Mouse (Mus musculus) lung, postnatal 0 days (tissue): ENCODE measurements at regions not wholly inside any gene's neighbourhood (a gene's known extent, or its start where the extent isn't known, plus 50 kb on each side); places are given as distances from the start of the nearest gene placed in this dataset.

ENCODE experiments used
- CTCF ChIP-seq: IDR thresholded peaks from 2 replicates; pipeline ENCODE4 v1.5.1; 2016; ENCODE audit warnings: antibody characterized with exemption, mild to moderate bottlenecking
- EP300 ChIP-seq: IDR thresholded peaks from 2 replicates; pipeline ENCODE4 v1.6.1; 2016; ENCODE audit warnings: antibody characterized with exemption, mild to moderate bottlenecking, control low read depth

DNA sequence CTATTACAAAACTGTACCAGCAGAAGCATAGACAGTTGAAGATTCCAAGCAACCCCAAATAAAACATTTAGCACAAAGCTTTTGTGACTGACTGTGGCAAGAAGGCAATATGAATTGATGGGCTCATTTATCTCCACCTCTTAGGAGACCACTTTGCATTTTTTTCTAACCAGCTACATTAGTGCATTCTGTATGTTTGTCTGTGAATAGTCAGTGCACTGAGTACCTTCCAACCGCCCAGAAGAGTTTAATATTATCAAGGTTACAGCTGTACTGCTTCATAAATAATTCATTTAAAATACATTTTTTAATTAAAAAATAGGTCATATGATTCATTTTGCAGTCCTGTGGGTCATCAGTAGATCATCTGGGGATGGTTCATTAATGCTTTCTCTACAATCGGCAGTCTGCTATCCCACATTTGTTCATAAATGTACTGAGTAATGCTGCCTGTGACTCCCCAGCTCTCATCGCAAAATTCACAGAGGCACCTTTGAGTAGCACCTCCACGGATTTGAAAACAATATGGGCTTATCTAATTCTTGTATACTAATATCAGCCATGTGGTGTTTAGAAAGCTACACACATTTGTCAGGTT, 1496.5 kb upstream of the Map3k7 start:
- no peak for TF ChIP-seq CTCF
- TF ChIP-seq EP300: no peak
